Mouse (Mus musculus) CH12.LX (cell line): ENCODE data around the gene Dqx1.

ENCODE experiments used
- CTCF ChIP-seq, 2 experiments: IDR thresholded peaks in 1 of 2; conservative IDR thresholded peaks in 1 of 2; 2 replicates each; pipeline ENCODE4 v1.5.1; 2011 to 2012; ENCODE audit warnings: low read depth in 2 of 2, low read length in 2 of 2, improper control_type of control experiment in 1 of 2, inconsistent platforms in 1 of 2, mild to moderate bottlenecking in 1 of 2, moderate library complexity in 1 of 2
- E2F4 ChIP-seq: IDR thresholded peaks from 2 replicates; pipeline ENCODE4 v1.6.1; 2011; ENCODE audit warnings: low read depth, low read length, improper control_type of control experiment; ENCODE audit not compliant: insufficient replicate concordance
- GABPA ChIP-seq: IDR thresholded peaks from 2 replicates; pipeline ENCODE4 v1.6.1; 2012; ENCODE audit warnings: low read depth, low read length, improper control_type of control experiment, inconsistent platforms; ENCODE audit not compliant: insufficient replicate concordance
- JUND ChIP-seq: conservative IDR thresholded peaks from 2 replicates; pipeline ENCODE4 v1.6.1; 2011; ENCODE audit warnings: low read depth, low read length, improper control_type of control experiment
- MAX ChIP-seq: IDR thresholded peaks from 2 replicates; pipeline ENCODE4 v1.6.1; 2011; ENCODE audit warnings: low read length, improper control_type of control experiment
- MYC ChIP-seq: IDR thresholded peaks from 2 replicates; pipeline ENCODE4 v1.6.1; 2011; ENCODE audit warnings: low read depth, mild to moderate bottlenecking, improper control_type of control experiment, low read length
- NRF1 ChIP-seq: IDR thresholded peaks from 2 replicates; pipeline ENCODE4 v1.6.1; 2014; ENCODE audit warnings: low read depth, mild to moderate bottlenecking, inconsistent platforms, low read length, improper control_type of control experiment, moderate library complexity
- POLR2A ChIP-seq: IDR thresholded peaks from 2 replicates; pipeline ENCODE4 v1.6.1; 2011; ENCODE audit warnings: low read depth, mild to moderate bottlenecking, improper control_type of control experiment, low read length
- POLR2AphosphoS2 ChIP-seq: IDR thresholded peaks from 2 replicates; pipeline ENCODE4 v1.6.1; 2011; ENCODE audit warnings: low read depth, low read length, improper control_type of control experiment
- SIN3A ChIP-seq: IDR thresholded peaks from 2 replicates; pipeline ENCODE4 v1.6.1; 2012; ENCODE audit warnings: low read length, improper control_type of control experiment, inconsistent platforms
- SMC3 ChIP-seq: IDR thresholded peaks from 2 replicates; pipeline ENCODE4 v1.6.1; 2011; ENCODE audit warnings: low read depth, low read length, improper control_type of control experiment
- TCF12 ChIP-seq: IDR thresholded peaks from 2 replicates; pipeline ENCODE4 v1.6.1; 2014; ENCODE audit warnings: low read depth, mild to moderate bottlenecking, inconsistent platforms, low read length, improper control_type of control experiment
- UBTF ChIP-seq: IDR thresholded peaks from 2 replicates; pipeline ENCODE4 v1.6.1; 2012; ENCODE audit warnings: low read depth, mild to moderate bottlenecking, inconsistent platforms, low read length, improper control_type of control experiment, moderate library complexity

GRCm38 (mm10) chr6:83080210-83080609 lies 22.6 kb downstream of the Dqx1 start:
- TF ChIP-seq JUND, result no peak
- no peak for TF ChIP-seq SIN3A
- TF ChIP-seq UBTF, result no peak
- no peak for TF ChIP-seq GABPA
- TF ChIP-seq SMC3, result no peak
- TF ChIP-seq POLR2A, result no peak
- TF ChIP-seq CTCF (conservative IDR thresholded peaks at IDR 0.05 in 1 of 2, IDR thresholded peaks at IDR 0.05 in 1 of 2; ENCODE audit: low read depth in 2 of 2, low read length in 2 of 2), result no peak
- TF ChIP-seq TCF12, result no peak
- TF ChIP-seq POLR2AphosphoS2, result no peak
- TF ChIP-seq MAX, result no peak
- no peak for TF ChIP-seq NRF1
- TF ChIP-seq MYC, result no peak
- TF ChIP-seq E2F4, result no peak
